Mouse (Mus musculus) small intestine, adult 2 months (tissue): ENCODE data around the gene Coro2b.

ENCODE experiments used
- CTCF ChIP-seq: fragments of 200-500 bp; IDR thresholded peaks from 2 replicates; pipeline ENCODE4 v1.5.1; 2012; ENCODE audit warnings: low read depth, mild to moderate bottlenecking, control low read depth, inconsistent platforms, low read length, moderate library complexity, mixed read lengths; ENCODE audit not compliant: insufficient replicate concordance, insufficient read length; ENCODE audit errors: extremely low read depth
- POLR2A ChIP-seq: fragments of 200-500 bp; IDR thresholded peaks from 2 replicates; pipeline ENCODE4 v1.6.1; 2012; ENCODE audit warnings: low read depth, mild to moderate bottlenecking, control low read depth, inconsistent platforms, low read length, moderate library complexity

- TF ChIP-seq POLR2A (no peak), CTCF (no peak)
Observed at GRCm38 (mm10) chr9:62518572-62518971, 18.3 kb downstream of the Coro2b start.
